In the genomic region with DNA sequence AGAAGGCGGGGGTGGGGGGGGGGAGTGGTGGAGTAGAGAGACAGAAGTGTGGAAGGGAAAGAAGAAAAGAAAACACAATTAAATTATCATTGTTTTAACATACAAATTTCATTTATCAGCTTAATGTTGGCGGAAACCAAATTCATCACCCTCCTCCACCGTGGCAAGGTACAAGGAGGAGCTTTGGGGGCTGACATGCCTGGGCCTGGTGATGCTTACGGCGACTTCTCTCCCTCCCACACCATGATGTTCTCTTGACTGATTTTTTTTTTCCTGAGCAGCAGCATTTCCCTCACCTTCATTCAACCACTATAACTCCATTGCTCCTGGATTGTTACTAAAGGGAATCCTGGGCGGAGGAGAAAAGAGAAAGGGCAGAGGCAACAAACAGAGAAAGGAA, we compare ENCODE assay signal across 13 mouse cellular contexts.
A peak's percentile ranks its signal among the peaks of the same experiment; 100 is the strongest.
DNase-seq lines count a peak whose midpoint lies in the region; ATAC-seq and TF ChIP-seq lines count a peak whose summit lies in the region.
"Had no signal": no experiment of that assay in that cellular context is flagged by ENCODE, and none has a peak within 500 bp of the region (broad histone marks: within the 10 kb centered on the region; RNA-seq: fewer than 3 reads in every experiment).

No protein-coding gene starts in this region.

- no peak for TF ChIP-seq CTCF in hindbrain, postnatal 0 days (IDR thresholded peaks at IDR 0.05; ENCODE audit: low read depth)
- no peak for TF ChIP-seq CTCF in midbrain, postnatal 0 days (IDR thresholded peaks at IDR 0.05)

- 0 out of 2 replicates have a peak overlapping the region, but pooled peaks have one; percentile 12 for H3K4me2 ChIP-seq in embryonic facial prominence, embryonic 13.5 days
- peak overlapping the region; percentile 38 for H3K4me2 ChIP-seq in forebrain, embryonic 12.5 days
- peak overlapping the region; percentile 11 for H3K4me2 ChIP-seq in hindbrain, postnatal 0 days (ENCODE audit: low read depth, low read length)
- H3K4me2 ChIP-seq in midbrain, postnatal 0 days (ENCODE audit: low read depth, low read length, poor library complexity, severe bottlenecking): peak overlapping the region; percentile 10
- H3K4me2 ChIP-seq in heart, embryonic 11.5 days: no peak overlapping the region
- H3K4me2 ChIP-seq: stomach, embryonic 15.5 days had no signal

- no peaks in the 10 kb centered on the region for H3K9me3 ChIP-seq in embryonic facial prominence, embryonic 13.5 days
- H3K9me3 ChIP-seq in forebrain, embryonic 12.5 days: no peaks in the 10 kb centered on the region
- no peaks in the 10 kb centered on the region for H3K9me3 ChIP-seq in hindbrain, postnatal 0 days (ENCODE audit: low read length)
- H3K9me3 ChIP-seq in midbrain, postnatal 0 days (ENCODE audit: low read length): no peaks in the 10 kb centered on the region
- no peaks in the 10 kb centered on the region for H3K9me3 ChIP-seq in heart, embryonic 11.5 days (replicated peaks; ENCODE audit: control insufficient read depth, low read length)
- H3K9me3 ChIP-seq: stomach, embryonic 15.5 days had no signal

- no peak for DNase-seq in hindbrain, postnatal 0 days (ENCODE audit: low spot score)
- no peak for DNase-seq in midbrain, postnatal 0 days (ENCODE audit: low spot score)
- no peak for DNase-seq in lung, postnatal 4 days
- no peak for DNase-seq in embryo, embryonic 10.5 days (ENCODE audit: low spot score)
- no peak for DNase-seq in cerebellum, postnatal 4 days (ENCODE audit: low spot score in 2 of 2)
- DNase-seq: cerebellum, postnatal 10 days; layer of hippocampus, adult 9-11 months; right cerebral cortex, postnatal 25 days had no signal

- no peaks in the 10 kb centered on the region for H3K36me3 ChIP-seq in embryonic facial prominence, embryonic 13.5 days
- H3K36me3 ChIP-seq in forebrain, embryonic 12.5 days (replicated peaks): no peaks in the 10 kb centered on the region
- H3K36me3 ChIP-seq in hindbrain, postnatal 0 days (ENCODE audit: insufficient read depth, low read length): no peaks in the 10 kb centered on the region
- H3K36me3 ChIP-seq in midbrain, postnatal 0 days (ENCODE audit: insufficient read depth, low read length): no peaks in the 10 kb centered on the region
- H3K36me3 ChIP-seq in heart, embryonic 11.5 days (ENCODE audit: control insufficient read depth, insufficient read depth, low read length): no peaks in the 10 kb centered on the region
- H3K36me3 ChIP-seq: stomach, embryonic 15.5 days had no signal

- no peak overlapping the region; the same call in 1 of the 2 replicates for H3K9ac ChIP-seq in embryonic facial prominence, embryonic 13.5 days
- no peak overlapping the region for H3K9ac ChIP-seq in forebrain, embryonic 12.5 days
- H3K9ac ChIP-seq in hindbrain, postnatal 0 days (replicated peaks; ENCODE audit: low read length): no peak overlapping the region
- H3K9ac ChIP-seq in midbrain, postnatal 0 days (replicated peaks; ENCODE audit: low read length, poor library complexity, severe bottlenecking): no peak overlapping the region
- H3K9ac ChIP-seq in heart, embryonic 11.5 days (ENCODE audit: low read depth, low read length): no peak overlapping the region
- H3K9ac ChIP-seq: stomach, embryonic 15.5 days had no signal

- H3K27me3 ChIP-seq in embryonic facial prominence, embryonic 13.5 days: no peaks in the 10 kb centered on the region
- H3K27me3 ChIP-seq in forebrain, embryonic 12.5 days: no peaks in the 10 kb centered on the region
- H3K27me3 ChIP-seq in hindbrain, postnatal 0 days (ENCODE audit: insufficient read depth, low read length): no peaks in the 10 kb centered on the region
- H3K27me3 ChIP-seq in midbrain, postnatal 0 days (ENCODE audit: insufficient read depth, low read length): no peaks in the 10 kb centered on the region
- no peaks in the 10 kb centered on the region for H3K27me3 ChIP-seq in heart, embryonic 11.5 days (ENCODE audit: control insufficient read depth, insufficient read depth, low read length)
- H3K27me3 ChIP-seq: stomach, embryonic 15.5 days had no signal

- no peak overlapping the region for H3K4me3 ChIP-seq in embryonic facial prominence, embryonic 13.5 days
- H3K4me3 ChIP-seq in forebrain, embryonic 12.5 days (replicated peaks): no peak overlapping the region
- H3K4me3 ChIP-seq in hindbrain, postnatal 0 days (ENCODE audit: low read length): no peak overlapping the region
- H3K4me3 ChIP-seq in midbrain, postnatal 0 days (ENCODE audit: low read depth, low read length): no peak overlapping the region
- no peak overlapping the region for H3K4me3 ChIP-seq in heart, embryonic 11.5 days (ENCODE audit: low read depth, low read length)
- H3K4me3 ChIP-seq: stomach, embryonic 15.5 days had no signal

- 59% methylated on average over 5 of the region's 6 CpGs for WGBS in embryonic facial prominence, embryonic 13.5 days
- 35% methylated on average over 6 of the region's 6 CpGs for WGBS in forebrain, embryonic 12.5 days
- WGBS in hindbrain, postnatal 0 days: 45% methylated on average over 6 of the region's 6 CpGs
- WGBS in midbrain, postnatal 0 days: 27% methylated on average over 5 of the region's 6 CpGs
- 52% methylated on average over 6 of the region's 6 CpGs for WGBS in heart, embryonic 11.5 days (ENCODE audit: insufficient replicate concordance)

- H3K4me1 ChIP-seq in embryonic facial prominence, embryonic 13.5 days: peaks cover 59% of the 10 kb centered on the region
- peaks cover 54% of the 10 kb centered on the region for H3K4me1 ChIP-seq in forebrain, embryonic 12.5 days
- H3K4me1 ChIP-seq in hindbrain, postnatal 0 days (ENCODE audit: insufficient read depth, low read length): peaks cover 9% of the 10 kb centered on the region
- peaks cover 15% of the 10 kb centered on the region for H3K4me1 ChIP-seq in midbrain, postnatal 0 days (ENCODE audit: insufficient read depth, low read length)
- H3K4me1 ChIP-seq in heart, embryonic 11.5 days (ENCODE audit: control insufficient read depth, insufficient read depth, low read length): peaks cover 18% of the 10 kb centered on the region

- H3K27ac ChIP-seq in embryonic facial prominence, embryonic 13.5 days: 0 out of 2 replicates have a peak overlapping the region, but pooled peaks have one; percentile 34
- peak overlapping the region; percentile 91 for H3K27ac ChIP-seq in forebrain, embryonic 12.5 days
- H3K27ac ChIP-seq in hindbrain, postnatal 0 days: peak overlapping the region; percentile 64; the same call in 1 of the 2 replicates
- H3K27ac ChIP-seq in midbrain, postnatal 0 days (ENCODE audit: low read depth, low read length): peak overlapping the region; percentile 72
- H3K27ac ChIP-seq in heart, embryonic 11.5 days (ENCODE audit: low read depth, low read length): no peak overlapping the region

- no peak for ATAC-seq in embryonic facial prominence, embryonic 13.5 days (ENCODE audit: insufficient number of reproducible peaks, insufficient read depth, low FRiP score, low TSS enrichment, low read depth)
- ATAC-seq in forebrain, embryonic 12.5 days (ENCODE audit: low FRiP score): peak; percentile 42
- ATAC-seq in hindbrain, postnatal 0 days: no peak
- ATAC-seq in midbrain, postnatal 0 days (ENCODE audit: low FRiP score): no peak
- no peak for ATAC-seq in heart, embryonic 11.5 days (replicated peaks; ENCODE audit: insufficient number of reproducible peaks, low FRiP score, low TSS enrichment)
- ATAC-seq: lung, postnatal 0 days had no signal
